Mouse (Mus musculus): Measurements from ENCODE around the gene Myocd. TPM values are rescaled to one million over a fixed set of nuclear protein-coding genes. Genes with fewer than 3 reads are reported as not detected.

Gene Myocd
- polyA plus RNA-seq (2012; rRNA removed), result 6.1 and 7.4 TPM in 2 replicates

DNA sequence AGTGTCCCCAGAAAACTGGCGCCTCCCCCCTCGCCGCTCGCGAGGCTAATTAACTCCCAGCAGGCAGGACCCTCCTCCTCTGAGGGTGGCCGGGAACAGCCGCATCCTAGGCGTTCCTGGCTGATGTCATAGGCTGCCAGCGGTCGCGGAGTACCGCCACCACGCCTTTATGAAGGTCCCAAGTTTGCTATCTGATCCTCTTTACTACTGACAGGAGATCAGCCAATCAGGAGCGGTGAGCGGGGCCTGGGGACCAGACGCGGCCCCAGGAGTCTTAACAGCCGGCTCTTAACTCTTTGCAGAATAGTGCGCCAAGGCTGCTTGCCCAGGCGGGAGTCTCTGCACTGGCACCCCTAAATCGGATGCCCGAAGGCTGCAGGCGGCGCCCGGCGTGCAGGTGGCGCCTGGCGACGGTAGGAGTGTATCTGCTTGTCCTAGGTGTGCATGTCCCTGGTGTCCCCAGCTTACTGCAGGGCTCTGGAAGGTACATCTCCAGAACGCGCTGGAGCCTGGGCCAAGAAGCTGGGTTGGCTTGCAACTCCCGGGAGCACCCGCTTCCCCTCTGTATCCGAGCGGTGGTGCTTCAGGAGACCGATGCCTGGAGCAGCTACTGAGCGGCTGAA lies at the start of gene Myocd:
Myocd (minus strand) TSS at position 139 of the 623 bp plus-strand sequence.
- no peak for DNase-seq (ENCODE audit: low read depth)

DNA sequence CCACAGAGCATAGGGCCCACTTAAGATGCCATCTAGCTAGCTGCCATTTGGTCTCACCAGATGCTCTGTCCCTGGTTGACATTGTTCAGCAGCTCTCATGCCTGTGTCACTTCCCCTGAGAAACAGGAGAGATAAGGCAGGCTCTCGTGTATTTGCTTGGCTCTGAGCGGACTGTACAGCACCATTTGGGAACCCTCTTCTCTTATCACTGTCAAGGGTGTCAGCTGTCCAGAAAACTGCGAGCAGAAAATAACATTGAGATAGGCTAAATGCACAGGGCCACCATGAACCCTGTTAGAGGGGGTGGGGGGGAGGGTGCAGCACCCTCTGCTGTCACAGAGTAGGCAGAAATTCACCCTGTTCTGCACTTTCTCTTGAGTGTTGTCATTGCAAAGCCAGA lies 34.0 kb upstream of the Myocd start:
- DNase-seq (ENCODE audit: low read depth), result no peak

DNA sequence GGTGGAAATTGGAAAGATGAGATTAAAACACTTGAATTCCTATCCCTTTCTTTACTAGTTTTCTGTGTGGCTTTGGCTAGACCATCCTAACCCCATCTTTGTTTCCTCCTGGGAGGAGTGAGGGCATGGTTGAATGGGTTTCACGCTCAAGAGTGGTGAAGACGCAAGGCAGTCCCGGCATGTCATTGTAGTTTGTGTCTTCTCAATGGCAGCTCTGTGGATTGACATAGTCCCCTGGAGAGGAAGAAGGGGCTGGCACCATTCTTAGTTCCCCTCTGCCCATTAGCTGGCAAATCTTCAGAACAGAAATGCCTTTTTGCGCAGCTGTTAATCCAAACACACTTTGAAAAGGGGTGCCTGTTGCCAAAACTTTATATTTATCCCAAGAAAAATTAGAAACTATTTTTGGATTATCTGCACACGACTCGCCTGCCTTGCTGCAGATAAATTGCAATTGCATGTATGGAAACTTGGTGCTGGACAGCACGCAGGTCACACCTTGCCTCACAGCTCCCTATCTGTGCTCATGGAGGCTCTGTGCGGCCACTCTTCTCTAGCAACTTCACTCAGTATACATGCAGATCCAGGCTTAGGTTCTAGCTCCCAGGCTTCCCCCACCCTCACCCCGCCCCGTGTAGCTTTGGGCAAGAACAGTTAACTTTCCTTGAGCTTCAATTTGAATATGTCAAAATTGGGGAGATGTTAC lies 24.5 kb upstream of the Myocd start:
- DNase-seq (ENCODE audit: low read depth), result no peak

DNA sequence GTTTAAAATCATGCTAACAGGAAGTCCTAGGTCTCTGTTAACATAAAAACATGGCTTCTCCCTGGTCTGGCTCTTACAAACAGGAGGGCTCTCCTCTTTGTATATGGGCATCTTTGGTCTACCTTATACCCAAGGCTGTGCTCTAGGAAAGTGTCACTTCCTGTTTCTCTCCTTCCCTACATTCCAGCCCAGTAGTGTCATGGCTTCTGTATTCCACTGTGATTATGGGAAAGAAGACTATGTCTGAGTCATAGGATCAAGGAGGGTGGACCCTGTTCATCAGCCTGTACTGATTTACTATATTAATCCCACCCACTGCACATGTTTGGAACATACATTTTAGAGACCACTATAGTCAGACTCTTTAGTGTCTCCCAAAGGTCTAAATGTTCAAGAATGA lies 23.2 kb upstream of the Myocd start:
- DNase-seq (ENCODE audit: low read depth), result no peak

DNA sequence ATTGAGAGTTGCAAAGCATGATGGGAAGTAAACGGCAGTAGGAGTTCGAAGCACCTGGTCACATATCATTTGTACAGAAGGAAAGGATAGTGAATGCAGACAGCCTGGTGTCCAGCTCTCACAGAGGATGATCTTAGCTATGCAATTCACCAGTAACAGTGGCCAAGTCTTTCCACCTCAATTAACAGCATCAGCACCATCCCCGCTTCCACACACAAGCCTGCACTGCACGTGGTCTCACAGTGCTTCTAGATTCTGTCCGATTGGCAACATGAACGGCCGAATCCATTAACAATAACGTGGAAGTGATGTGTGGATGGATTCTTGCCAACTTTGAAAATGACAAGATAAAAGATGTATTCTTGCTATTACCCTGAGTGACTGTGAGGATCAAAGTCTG lies 17.9 kb upstream of the Myocd start:
- no peak for DNase-seq (ENCODE audit: low read depth)

DNA sequence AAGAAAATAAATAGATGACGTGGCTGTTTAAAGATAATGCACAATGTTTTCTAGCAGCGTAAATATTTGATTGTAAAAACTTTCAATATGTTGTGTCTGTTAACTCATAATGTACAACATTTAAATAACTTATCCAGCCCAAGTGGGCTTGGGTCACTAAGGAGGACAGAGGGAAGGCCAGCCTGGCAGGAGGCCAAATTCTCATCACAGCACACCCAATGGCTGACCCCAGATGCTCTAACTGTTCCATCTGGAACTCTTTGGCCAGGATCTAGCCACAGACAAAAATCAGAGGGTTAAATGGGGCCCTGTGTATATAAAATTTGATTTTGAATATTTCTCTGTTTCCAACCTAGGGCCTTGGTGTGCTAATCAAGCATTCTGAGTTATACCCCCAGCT lies 16.4 kb upstream of the Myocd start:
- no peak for DNase-seq (ENCODE audit: low read depth)

DNA sequence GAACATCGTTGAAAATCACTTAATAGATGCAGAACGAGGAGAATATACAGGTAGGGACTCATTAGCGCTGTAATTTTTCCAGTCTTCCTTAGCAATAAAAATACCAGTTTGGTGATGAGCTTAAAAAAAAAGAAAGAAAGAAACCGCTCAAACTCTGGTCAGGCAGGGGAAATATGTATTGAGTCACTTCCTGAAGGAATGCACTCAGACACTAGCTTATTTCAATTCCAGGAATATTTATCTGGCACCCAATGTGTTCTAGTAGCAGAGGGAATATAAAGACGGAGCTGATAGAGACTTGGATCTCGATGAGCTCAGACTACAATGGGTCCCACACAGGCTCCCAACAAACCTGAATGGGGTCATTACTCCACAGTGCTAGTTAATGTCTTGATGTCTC lies 5.7 kb upstream of the Myocd start:
- DNase-seq (ENCODE audit: low read depth), result no peak

DNA sequence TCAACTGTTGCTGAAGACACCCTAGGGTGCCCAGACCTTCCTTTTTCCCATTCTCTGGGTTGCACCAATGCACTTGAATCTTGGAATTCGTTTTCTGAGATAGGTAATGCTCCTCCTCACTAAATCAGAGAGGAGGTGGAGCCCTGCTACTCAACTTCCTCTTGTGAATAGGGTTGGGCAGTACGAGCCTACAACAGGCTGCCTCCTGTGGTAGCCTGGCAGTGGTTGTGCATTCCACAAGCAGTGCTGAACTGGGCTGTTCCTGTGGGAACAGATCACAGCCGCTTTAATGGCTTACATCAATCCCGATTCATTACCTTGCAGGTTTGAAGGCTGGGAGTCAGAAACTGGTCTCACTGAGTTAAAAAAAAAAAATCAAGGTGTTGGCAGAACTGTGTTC lies 1.2 kb upstream of the Myocd start:
- DNase-seq (ENCODE audit: low read depth), result no peak

DNA sequence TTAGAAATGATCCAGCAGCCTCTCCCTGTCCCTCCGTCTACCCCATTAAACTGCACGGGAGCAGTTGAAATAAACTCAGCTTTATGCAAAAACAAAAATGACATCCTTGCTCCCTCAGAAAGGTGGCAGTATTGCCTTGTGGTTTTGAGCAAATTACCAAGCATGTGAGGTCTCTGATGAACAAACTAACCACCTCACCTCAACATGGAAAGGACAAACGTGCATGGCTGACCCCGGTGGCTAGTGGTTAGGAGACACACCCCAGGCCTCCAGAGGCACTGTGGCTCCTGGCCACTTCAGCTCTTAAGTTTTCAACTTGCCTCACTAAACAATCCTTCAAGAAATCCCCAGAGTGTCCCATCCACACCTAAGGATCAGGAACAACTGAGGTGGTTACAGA lies 1.5 kb downstream of the Myocd start:
- no peak for DNase-seq (ENCODE audit: low read depth)

DNA sequence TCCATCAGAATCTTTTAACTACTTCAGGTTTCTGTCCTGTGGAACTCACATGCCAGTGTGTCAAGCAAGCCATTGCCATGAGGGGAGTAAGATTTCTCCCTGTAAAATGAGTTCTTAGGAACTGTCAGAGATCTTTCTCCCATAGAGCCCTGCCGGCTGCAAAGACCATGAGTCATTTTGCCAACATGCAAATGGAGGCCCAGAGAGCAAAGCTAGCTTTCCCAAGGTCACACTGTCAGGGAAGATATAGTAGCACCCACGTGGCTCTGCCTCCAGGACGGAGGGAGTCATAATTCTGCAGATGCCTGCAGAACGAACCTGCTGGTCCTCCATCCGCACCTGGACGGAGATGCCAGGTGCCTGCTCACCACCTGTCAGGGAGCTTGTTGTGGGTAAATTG lies 6.3 kb downstream of the Myocd start:
- no peak for DNase-seq (ENCODE audit: low read depth)

DNA sequence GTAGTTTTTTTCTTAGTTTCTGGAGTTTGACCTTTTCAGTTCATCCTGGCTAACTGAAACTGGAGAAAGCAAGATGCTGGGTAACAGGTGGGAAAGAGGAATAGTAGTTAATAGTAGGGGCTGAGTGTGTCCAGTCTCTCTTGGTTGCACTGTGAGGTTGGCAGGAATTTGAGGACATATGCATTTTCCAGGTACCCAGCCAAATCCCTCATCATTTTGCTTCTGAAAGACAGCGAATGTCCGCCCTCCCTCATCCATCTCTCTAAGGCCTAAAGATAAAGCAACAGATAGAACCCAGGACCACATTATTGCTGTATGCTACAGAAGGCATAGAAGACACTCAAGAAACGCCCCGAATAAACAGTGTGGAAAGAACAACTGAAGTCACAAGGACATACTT lies 10.8 kb downstream of the Myocd start:
- no peak for DNase-seq (ENCODE audit: low read depth)

DNA sequence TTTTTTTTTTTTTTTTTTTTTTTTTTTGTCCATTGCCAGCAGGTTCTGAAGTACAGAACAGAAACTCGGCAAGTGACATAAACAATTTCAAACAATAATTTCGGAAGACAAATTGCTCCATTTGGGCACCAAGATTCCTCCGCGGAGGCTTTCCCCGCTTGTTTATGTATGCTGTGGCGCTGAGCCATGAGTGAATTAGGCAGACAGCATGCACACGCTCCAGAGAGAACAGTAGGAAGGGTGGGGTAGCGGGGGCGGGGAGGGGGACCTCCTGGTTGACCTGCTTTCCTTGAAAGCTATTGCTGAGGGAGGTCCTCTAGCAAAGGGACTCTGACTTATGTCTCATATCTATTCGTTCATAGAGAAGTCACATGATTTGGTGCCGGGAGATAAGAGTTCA lies 13.6 kb downstream of the Myocd start:
- no peak for DNase-seq (ENCODE audit: low read depth)

DNA sequence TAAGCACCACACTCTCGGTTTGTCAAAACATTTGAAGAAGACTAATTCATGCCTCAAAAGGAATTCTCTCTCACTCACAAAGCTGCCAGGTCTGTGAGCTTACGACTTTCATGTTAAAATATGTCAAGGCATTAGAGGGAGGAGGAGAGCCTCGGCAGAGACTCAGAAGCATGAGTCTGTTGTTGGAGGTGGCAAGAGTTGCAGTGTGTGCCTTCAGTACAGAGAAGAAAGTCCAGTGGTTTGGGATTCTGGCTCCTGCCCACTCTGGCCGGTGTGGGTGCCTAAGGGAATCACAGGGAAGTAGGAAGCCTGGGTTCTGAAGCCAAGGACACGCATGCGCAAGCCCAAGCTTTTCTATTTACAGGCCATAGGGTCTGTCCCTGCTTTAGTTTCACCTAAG lies 14.2 kb downstream of the Myocd start:
- no peak for DNase-seq (ENCODE audit: low read depth)

DNA sequence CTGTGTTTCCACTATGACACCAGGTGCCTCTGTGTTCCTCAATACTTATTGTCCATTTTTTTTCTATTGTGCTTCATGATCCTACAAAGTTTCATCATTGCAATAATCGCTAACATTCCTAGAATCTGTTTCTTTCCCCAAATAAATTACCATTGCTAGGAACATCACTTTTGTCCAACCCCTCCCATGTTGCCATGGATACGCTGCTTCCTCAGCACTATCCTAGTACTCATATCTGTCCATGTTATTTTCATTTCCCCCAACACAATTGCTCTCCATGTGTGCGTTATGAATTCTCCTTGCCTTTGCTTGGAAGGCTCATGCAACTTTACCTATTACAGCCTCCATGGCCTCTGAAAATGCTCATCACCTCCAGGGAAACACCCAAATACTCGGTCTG lies 19.4 kb downstream of the Myocd start:
- no peak for DNase-seq (ENCODE audit: low read depth)

DNA sequence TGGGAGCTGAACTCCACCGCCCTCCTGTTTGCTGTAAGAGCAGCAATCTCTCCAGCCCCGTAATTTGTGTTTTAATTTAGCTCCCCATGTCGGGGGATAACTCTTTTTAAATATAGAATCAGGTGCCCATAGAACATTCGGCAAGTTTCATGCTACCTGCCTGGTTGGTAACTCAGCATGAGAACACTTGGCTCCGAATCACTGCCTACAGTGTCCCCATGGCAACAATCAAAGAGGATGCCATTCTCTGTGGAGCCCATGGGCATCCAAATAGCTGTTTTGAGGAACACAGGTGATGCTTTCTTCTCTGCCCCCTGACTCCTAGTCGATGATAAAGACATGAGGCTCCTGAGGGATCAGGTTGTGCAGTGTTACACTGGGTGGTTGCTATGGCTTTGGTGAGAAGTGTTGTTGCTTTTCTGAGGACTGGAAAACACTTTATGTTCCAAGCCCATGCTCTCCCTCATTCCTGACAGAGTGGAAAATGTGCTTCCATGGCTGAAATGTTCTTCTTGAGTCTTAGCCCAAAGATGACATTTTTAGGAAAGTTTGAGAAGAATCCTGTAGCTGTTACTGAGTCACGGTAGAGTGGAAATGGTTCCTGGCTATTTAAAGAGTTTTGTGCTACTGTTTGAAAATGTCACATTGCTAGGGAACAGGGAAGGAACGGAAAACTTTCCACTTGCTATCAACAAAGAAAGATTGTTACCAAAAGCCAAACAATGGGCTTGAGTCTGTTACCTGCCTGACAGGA lies 23.3 kb downstream of the Myocd start:
- DNase-seq (ENCODE audit: low read depth), result no peak

DNA sequence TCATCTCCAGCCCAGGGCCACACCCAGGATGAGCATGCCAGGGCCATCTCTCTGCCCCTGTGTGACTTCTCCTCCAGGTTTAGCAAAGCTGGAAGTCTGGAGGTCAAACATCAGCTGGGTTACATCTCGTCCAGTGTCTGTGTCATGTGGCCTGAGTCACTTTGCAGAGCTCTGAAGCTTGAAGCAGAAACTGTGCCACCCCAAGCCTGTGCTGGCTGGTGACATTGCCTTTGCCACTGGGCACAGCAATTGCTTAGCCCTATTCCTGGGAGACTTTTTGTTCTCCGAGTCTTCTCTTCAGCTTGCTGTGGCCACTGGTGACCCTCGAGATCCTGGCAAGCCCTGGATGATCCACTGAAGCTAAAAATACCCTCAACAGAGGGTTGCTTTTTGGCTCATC lies 26.2 kb downstream of the Myocd start:
- no peak for DNase-seq (ENCODE audit: low read depth)

DNA sequence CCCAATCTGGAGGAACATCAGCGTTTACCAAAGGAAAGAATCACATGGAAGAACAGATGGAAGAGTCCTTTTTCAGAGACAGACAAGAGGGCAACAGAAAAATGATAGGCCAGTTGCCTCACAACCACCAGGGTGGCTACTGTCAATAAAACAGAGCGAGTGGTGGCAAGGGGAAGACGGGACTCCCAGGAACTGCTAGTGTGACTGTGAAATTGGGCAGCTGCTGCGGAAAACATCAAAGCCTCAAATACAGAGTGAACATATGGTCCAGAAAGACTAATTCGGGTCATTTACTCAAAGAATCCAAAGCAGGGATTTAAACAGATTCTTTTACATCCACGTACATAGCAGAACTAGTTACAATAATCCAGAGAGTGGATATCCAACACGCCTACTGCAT lies 29.3 kb downstream of the Myocd start:
- DNase-seq (ENCODE audit: low read depth), result no peak

DNA sequence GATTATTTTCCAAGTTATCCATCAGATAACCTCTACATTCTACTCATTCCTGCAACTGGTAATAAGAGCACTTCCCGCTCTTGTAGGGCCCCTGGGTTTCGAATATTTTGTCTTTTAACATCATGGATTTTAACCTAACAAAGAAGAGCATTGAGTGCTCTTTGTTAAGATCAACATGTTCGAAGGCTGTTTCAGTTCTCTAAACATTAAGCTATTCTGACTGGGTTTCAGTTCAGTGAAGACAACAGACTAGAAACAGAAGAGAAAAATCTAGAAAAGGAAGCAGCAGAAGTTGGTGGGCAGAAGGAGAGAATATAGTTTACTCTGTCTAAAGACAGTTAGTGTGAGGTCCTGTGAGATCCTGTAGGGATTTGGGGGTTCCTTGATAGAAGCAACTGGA lies 31.9 kb downstream of the Myocd start:
- DNase-seq (ENCODE audit: low read depth), result no peak

DNA sequence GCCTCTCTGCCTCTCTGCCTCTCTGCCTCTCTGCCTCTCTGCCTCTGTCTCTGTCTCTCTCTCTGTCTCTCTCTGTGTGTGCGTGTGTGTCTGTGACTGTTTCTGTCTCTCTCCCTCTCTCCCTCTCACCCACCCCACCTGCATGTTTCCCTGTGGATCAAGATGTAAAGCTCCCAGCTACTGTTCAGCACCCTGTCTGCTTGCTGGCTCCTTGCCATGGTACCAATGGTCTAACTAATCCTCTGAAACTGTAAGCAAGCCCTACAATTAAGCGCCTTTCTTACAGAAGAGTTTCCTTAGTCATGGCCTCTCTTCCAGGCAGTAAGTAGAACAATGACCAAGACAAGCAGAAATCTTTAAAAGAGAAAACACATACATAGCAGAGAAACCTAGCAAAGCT lies 32.9 kb downstream of the Myocd start:
- DNase-seq (ENCODE audit: low read depth), result no peak

DNA sequence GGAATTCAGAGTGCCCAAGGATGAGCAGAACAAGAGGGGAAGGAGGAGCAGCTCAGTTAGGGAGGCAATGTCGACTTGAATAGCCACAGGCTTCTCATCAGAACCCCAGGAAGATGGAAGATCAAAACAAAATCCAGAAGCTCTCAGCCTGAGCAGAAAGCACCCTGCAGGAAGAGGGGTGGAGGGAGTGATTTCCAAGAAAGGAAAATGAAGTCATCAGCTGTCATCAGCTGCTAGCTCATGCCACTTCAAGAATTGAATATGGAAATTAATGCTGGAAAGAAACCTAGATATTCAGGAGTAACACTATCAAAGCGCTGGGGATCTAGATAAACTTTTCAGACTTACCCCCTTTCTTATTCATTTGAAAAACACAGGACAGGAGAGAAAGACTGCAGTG lies 34.4 kb downstream of the Myocd start:
- no peak for DNase-seq (ENCODE audit: low read depth)

DNA sequence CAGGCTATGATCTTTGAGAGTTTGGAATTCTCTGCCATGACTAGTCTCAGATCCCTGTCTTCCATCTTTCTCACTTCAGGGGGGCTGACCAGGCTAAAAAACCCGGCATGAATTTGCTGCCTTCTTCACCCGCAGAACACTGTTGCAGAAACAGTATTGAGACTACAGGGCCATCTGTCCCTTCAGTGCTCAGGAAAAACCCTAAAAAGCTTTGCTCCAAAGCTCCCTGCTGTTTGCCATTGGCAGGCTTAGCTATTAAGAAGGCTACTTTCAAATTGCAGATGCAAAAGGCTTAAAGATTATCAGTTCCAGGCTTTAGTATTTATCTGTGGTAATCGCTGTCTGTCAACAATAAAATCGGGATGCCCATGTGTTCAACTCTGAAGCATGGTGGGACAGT lies 38.0 kb downstream of the Myocd start:
- no peak for DNase-seq (ENCODE audit: low read depth)

DNA sequence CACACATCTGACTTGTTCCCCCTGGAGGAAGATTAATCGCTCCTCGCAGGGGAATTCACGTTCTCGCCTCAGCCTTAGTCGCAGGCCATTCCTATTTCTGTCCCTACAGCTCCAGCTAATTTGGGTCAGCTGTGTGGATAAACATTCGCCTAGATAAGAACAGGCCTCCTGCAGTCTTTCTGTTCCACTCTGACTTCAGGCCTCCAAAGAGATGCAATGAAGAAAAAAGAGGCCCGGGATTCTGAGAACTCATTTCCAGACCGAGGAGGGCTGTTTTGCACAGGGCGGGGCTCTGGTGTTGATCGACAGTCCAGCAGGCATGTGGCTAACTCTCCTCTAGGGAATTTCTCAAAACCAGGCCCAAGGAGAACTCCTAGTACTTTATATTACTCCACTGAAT lies 43.0 kb downstream of the Myocd start:
- DNase-seq (ENCODE audit: low read depth), result no peak

DNA sequence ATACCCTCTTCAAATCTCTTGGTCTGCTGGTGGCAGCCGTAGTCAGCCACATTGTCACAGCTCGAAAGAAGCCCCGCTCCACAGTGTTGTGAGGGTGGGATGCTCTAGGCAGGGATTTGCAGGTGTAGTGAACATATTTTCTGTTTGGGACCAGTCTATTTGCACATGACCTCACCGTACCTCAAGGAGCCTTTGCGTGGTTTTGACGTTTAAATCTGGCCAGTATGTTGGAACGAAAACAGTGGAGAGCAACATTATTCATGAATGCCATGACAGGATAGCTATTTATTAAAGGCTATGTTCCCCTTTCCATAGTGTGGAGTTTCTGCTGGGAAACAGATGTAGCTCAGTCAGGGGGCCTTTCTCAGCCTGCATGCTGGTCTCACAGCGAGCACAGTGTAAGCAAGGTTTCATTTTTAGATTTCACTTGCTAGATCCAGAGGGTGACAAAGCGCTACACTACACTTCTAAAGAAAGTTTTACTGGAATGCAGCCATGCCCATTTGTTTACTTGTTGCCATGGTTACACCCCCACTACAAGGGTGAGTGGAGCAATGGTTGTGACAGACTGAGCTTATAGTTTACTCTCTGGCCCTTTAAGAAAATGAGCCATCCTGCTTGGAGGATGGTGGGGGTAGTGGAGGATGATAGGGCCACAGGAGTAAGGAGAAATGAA lies 54.7 kb downstream of the Myocd start:
- DNase-seq (ENCODE audit: low read depth), result no peak

Data from gonadal fat pad, adult 2 months (tissue).